Mouse (Mus musculus): ENCODE data around the gene Ick. TPM values are rescaled to one million over a fixed set of nuclear protein-coding genes. Genes with fewer than 3 reads are reported as not detected.
A peak's percentile ranks its signal among the peaks of the same experiment; 100 is the strongest.
"Not testable (repeated sequence)": the region's sequence is repeated elsewhere in the genome, so short reads cannot be mapped to it uniquely, and the experiment has no call there.

Ick gene
- polyA plus RNA-seq, 1 experiment: 16.9 TPM

- 87% methylated on average over 10 of the region's 10 CpGs for WGBS
- H3K4me1 ChIP-seq (ENCODE audit: control insufficient read depth, insufficient read depth, low read length): peaks cover 7% of the 10 kb centered on the region
- no peak overlapping the region for H3K27ac ChIP-seq (ENCODE audit: insufficient read depth, low read length)
- no peak for DNase-seq
- H3K27me3 ChIP-seq (ENCODE audit: control insufficient read depth, insufficient read depth, low read length): no peaks in the 10 kb centered on the region
- TF ChIP-seq POLR2A (IDR thresholded peaks at IDR 0.05; ENCODE audit: borderline replicate concordance, insufficient read depth, low read length) (no peak), CTCF (IDR thresholded peaks at IDR 0.05; ENCODE audit: borderline replicate concordance, insufficient read depth, low read depth, low read length) (no peak)
- no peak overlapping the region for H3K4me3 ChIP-seq (replicated peaks; ENCODE audit: insufficient read depth, low read depth, low read length)
Measured at GRCm38 (mm10) chr9:78126643-78127042, 17.7 kb downstream of the Ick start.

GRCm38 (mm10) chr9:78135658-78136057 is 26.7 kb downstream of the Ick start:
- Histone ChIP-seq H3K4me1 (ENCODE audit: control insufficient read depth, insufficient read depth, low read length) (no peaks in the 10 kb centered on the region), H3K27me3 (ENCODE audit: control insufficient read depth, insufficient read depth, low read length) (no peaks in the 10 kb centered on the region), H3K27ac (ENCODE audit: insufficient read depth, low read length) (no peak overlapping the region), H3K4me3 (replicated peaks; ENCODE audit: insufficient read depth, low read depth, low read length) (no peak overlapping the region)
- no peak for DNase-seq
- 69% methylated on average over 7 of the region's 7 CpGs for WGBS
- TF ChIP-seq POLR2A (IDR thresholded peaks at IDR 0.05; ENCODE audit: borderline replicate concordance, insufficient read depth, low read length): no peak
- no peak for TF ChIP-seq CTCF (IDR thresholded peaks at IDR 0.05; ENCODE audit: borderline replicate concordance, insufficient read depth, low read depth, low read length)

GRCm38 (mm10) chr9:78138044-78138676 is 29.2 kb downstream of the Ick start:
- Histone ChIP-seq H3K4me3 (replicated peaks; ENCODE audit: insufficient read depth, low read depth, low read length) (no peak overlapping the region), H3K27me3 (ENCODE audit: control insufficient read depth, insufficient read depth, low read length) (no peaks in the 10 kb centered on the region), H3K27ac (ENCODE audit: insufficient read depth, low read length) (no peak overlapping the region), H3K4me1 (ENCODE audit: control insufficient read depth, insufficient read depth, low read length) (no peaks in the 10 kb centered on the region)
- DNase-seq: no peak
- TF ChIP-seq POLR2A (IDR thresholded peaks at IDR 0.05; ENCODE audit: borderline replicate concordance, insufficient read depth, low read length): no peak
- TF ChIP-seq CTCF (IDR thresholded peaks at IDR 0.05; ENCODE audit: borderline replicate concordance, insufficient read depth, low read depth, low read length): no peak
- WGBS: 71% methylated on average over 9 of the region's 9 CpGs

DNA sequence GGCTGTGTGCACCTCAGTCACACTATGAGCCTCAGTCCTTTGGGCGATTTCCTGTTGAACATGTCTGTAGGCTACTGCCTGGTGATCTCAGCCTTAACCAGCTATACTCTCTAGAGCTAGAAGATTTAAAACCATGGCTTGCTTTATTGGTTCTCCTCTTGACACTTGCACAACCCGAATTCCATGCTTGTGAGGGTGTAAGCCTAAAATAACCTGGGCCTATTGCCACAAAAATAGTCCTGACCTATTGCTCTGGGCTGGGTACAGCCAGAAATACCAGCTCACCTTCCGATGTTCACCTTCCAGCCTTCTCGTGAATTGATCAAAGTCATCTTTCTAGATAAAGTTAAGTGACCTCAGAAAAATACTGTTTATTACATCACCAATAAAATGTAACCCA is 30.5 kb downstream of the Ick start:
- Histone ChIP-seq H3K27me3 (ENCODE audit: control insufficient read depth, insufficient read depth, low read length) (no peaks in the 10 kb centered on the region), H3K27ac (ENCODE audit: insufficient read depth, low read length) (no peak overlapping the region), H3K4me3 (replicated peaks; ENCODE audit: insufficient read depth, low read depth, low read length) (no peak overlapping the region), H3K4me1 (ENCODE audit: control insufficient read depth, insufficient read depth, low read length) (no peaks in the 10 kb centered on the region)
- DNase-seq: no peak
- TF ChIP-seq POLR2A (IDR thresholded peaks at IDR 0.05; ENCODE audit: borderline replicate concordance, insufficient read depth, low read length): no peak
- no peak for TF ChIP-seq CTCF (IDR thresholded peaks at IDR 0.05; ENCODE audit: borderline replicate concordance, insufficient read depth, low read depth, low read length)
- WGBS: 69% methylated on average over 4 of the region's 4 CpGs

DNA sequence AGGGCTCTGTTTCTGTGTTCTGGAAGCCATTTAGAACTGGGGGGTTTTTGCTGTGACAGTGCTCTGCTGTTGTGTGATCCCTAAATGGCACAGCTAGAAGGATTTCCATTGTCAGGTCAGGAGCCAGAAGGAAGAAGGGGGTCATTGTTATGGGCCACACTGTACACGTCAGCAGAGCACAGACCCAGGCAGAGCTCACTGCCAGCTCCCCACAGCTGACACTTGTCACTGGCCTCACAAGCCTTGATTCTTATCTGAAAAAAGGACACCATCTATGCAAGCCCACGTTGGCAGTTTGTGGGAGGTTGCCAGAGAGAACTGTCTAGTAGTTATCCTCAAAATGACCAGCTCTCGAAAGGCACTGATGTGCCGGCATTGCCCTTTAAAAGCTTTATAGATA is 37.1 kb downstream of the Ick start:
- peak in 1 of 2 experiments; percentile 21 for DNase-seq
- no peak overlapping the region for H3K4me3 ChIP-seq (replicated peaks; ENCODE audit: insufficient read depth, low read depth, low read length)
- no peaks in the 10 kb centered on the region for H3K27me3 ChIP-seq (ENCODE audit: control insufficient read depth, insufficient read depth, low read length)
- WGBS: 55% methylated on average over 4 of the region's 4 CpGs
- H3K4me1 ChIP-seq (ENCODE audit: control insufficient read depth, insufficient read depth, low read length): no peaks in the 10 kb centered on the region; the same call in 1 of the 2 replicates
- TF ChIP-seq POLR2A (IDR thresholded peaks at IDR 0.05; ENCODE audit: borderline replicate concordance, insufficient read depth, low read length): no peak
- TF ChIP-seq CTCF (IDR thresholded peaks at IDR 0.05; ENCODE audit: borderline replicate concordance, insufficient read depth, low read depth, low read length): no peak
- no peak overlapping the region; the same call in 1 of the 2 replicates for H3K27ac ChIP-seq (ENCODE audit: insufficient read depth, low read length)

- 82% methylated on average over 6 of the region's 6 CpGs for WGBS
- TF ChIP-seq POLR2A (IDR thresholded peaks at IDR 0.05; ENCODE audit: borderline replicate concordance, insufficient read depth, low read length): no peak
- no peak for TF ChIP-seq CTCF (IDR thresholded peaks at IDR 0.05; ENCODE audit: borderline replicate concordance, insufficient read depth, low read depth, low read length)
- H3K27ac ChIP-seq (ENCODE audit: insufficient read depth, low read length): peak overlapping the region; percentile 47; the same call in 1 of the 2 replicates
Measured at GRCm38 (mm10) chr9:78146627-78147026, 37.6 kb downstream of the Ick start.

DNA sequence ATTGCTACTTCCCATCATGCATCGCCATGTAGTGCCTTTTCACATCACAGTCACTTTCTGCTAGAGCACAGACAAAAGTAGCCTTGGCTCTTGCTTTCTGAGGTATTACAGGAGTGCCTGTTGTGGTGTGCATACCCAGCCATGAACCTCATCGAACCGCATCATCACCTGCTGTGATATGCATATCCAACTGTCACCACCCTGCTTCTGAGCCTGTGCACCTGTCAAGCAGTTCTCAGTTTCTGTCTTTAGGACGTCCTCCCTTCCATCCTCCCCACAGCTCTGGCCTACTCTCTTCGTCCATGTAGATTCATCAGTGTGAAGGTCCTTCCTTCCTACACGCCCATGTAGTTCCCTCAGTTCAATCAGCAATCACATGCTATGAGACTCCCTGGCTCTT is 39.2 kb downstream of the Ick start:
- TF ChIP-seq CTCF (IDR thresholded peaks at IDR 0.05; ENCODE audit: borderline replicate concordance, insufficient read depth, low read depth, low read length) (no peak), POLR2A (IDR thresholded peaks at IDR 0.05; ENCODE audit: borderline replicate concordance, insufficient read depth, low read length) (no peak)
- 61% methylated on average over 6 of the region's 6 CpGs for WGBS
- H3K4me3 ChIP-seq (replicated peaks; ENCODE audit: insufficient read depth, low read depth, low read length): no peak overlapping the region
- no peaks in the 10 kb centered on the region for H3K27me3 ChIP-seq (ENCODE audit: control insufficient read depth, insufficient read depth, low read length)
- no peak for DNase-seq
- H3K4me1 ChIP-seq (ENCODE audit: control insufficient read depth, insufficient read depth, low read length): no peaks in the 10 kb centered on the region; the same call in 1 of the 2 replicates
- no peak overlapping the region for H3K27ac ChIP-seq (ENCODE audit: insufficient read depth, low read length)

More at GRCm38 (mm10) chr9:78146627-78147026, 37.6 kb downstream of the Ick start:
- no peak overlapping the region for H3K4me3 ChIP-seq (replicated peaks; ENCODE audit: insufficient read depth, low read depth, low read length)
- no peaks in the 10 kb centered on the region for H3K27me3 ChIP-seq (ENCODE audit: control insufficient read depth, insufficient read depth, low read length)
- DNase-seq: no peak
- no peaks in the 10 kb centered on the region; the same call in 1 of the 2 replicates for H3K4me1 ChIP-seq (ENCODE audit: control insufficient read depth, insufficient read depth, low read length)

DNA sequence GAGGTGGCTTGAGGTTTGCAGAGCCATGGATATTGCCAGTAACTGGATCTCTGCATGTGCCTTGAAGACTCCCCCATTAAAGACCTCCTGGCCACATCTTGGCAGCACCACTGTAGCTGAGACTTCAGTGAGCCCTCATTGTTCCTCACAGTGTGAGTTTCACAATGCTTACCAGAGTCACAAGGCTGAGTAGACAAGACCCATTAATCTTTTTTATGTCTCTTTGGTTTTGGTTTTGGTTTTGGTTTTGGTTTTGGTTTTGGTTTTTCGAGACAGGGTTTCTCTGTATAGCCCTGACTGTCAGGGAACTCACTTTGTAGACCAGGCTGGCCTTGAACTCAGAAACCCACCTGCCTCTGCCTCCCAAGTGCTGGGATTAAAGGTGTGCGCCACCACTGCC is 40.8 kb downstream of the Ick start:
- 97% methylated on average over 2 of the region's 2 CpGs for WGBS
- not testable (repeated sequence) for H3K27me3 ChIP-seq (ENCODE audit: control insufficient read depth, insufficient read depth, low read length); H3K4me3 ChIP-seq (replicated peaks; ENCODE audit: insufficient read depth, low read depth, low read length); DNase-seq; H3K27ac ChIP-seq (ENCODE audit: insufficient read depth, low read length); H3K4me1 ChIP-seq (ENCODE audit: control insufficient read depth, insufficient read depth, low read length)

All from cerebellum, adult 2 months (tissue).